Mouse (Mus musculus) stomach, embryonic 15.5 days (tissue): Measurements from ENCODE around the gene H2-M9. TPM values are rescaled to one million over a fixed set of nuclear protein-coding genes. Genes with fewer than 3 reads are reported as not detected.

Experiments
- ATAC-seq: fragments of 200-750 bp; cut with Nextera tagmentation; 2 replicates; pipeline ENCODE4 v1.8.0; 2017; ENCODE audit warnings: low read depth, moderate number of reproducible peaks, moderate TSS enrichment; ENCODE audit not compliant: insufficient read depth, low FRiP score
- H3K27ac ChIP-seq: fragments of 300-500 bp; sonication (generic); 2 replicates; pipeline ENCODE4 v1.5.1; 2015; ENCODE audit warnings: mild to moderate bottlenecking, inconsistent platforms
- H3K27me3 ChIP-seq: fragments of 300-500 bp; sonication (generic); replicated peaks from 2 replicates; pipeline ENCODE4 v1.6.1; 2015; ENCODE audit warnings: inconsistent platforms
- H3K36me3 ChIP-seq: fragments of 300-500 bp; sonication (generic); 2 replicates; pipeline ENCODE4 v1.6.1; 2015; ENCODE audit warnings: inconsistent platforms
- H3K4me1 ChIP-seq: fragments of 300-500 bp; sonication (generic); 2 replicates; pipeline ENCODE4 v1.6.1; 2015; ENCODE audit warnings: inconsistent platforms
- H3K4me2 ChIP-seq: fragments of 300-500 bp; sonication (generic); 2 replicates; pipeline ENCODE4 v1.6.1; 2015; ENCODE audit warnings: mild to moderate bottlenecking, inconsistent platforms
- H3K4me3 ChIP-seq: fragments of 300-500 bp; sonication (generic); replicated peaks from 2 replicates; pipeline ENCODE4 v1.5.1; 2015; ENCODE audit warnings: inconsistent platforms
- H3K9ac ChIP-seq: fragments of 300-500 bp; sonication (generic); 2 replicates; pipeline ENCODE4 v1.6.1; 2015; ENCODE audit warnings: inconsistent platforms
- H3K9me3 ChIP-seq: fragments of 300-500 bp; sonication (generic); 2 replicates; pipeline ENCODE4 v1.6.1; 2016; ENCODE audit warnings: inconsistent platforms
- WGBS: fragments of 180-500 bp; shearing (Covaris S2); methylation state at CpG from one replicate; pipeline ENCODE4 v1.1.7; 2015; 5-methylcytosine and 5-hydroxymethylcytosine counted together
- polyA plus RNA-seq: library from polyadenylated mRNA; unstranded; fragments of >200 nt; fragmentation: Nextera tagmentation; extraction: Ambion mirVana; gene quantifications from 2 replicates; pipeline ENCODE4 v1.2.1, GENCODE M21; 2015

H2-M9 gene
- not detected in 2 replicates for polyA plus RNA-seq

- no peak within 1 kb of the TSS for H3K9ac ChIP-seq
- no peak within 1 kb of the TSS for H3K4me3 ChIP-seq
- no peaks in the 10 kb centered on the region for H3K4me1 ChIP-seq
- no peaks in the 10 kb centered on the region for H3K27me3 ChIP-seq
- H3K36me3 ChIP-seq: no peaks in the 10 kb centered on the region
- WGBS: 85% methylated on average over 3 of the region's 3 CpGs
- H3K4me2 ChIP-seq: no peak within 1 kb of the TSS
- H3K9me3 ChIP-seq: no peaks in the 10 kb centered on the region
- ATAC-seq: no peak
- no peak within 1 kb of the TSS for H3K27ac ChIP-seq
Measured at GRCm38 (mm10) chr17:36642566-36642965, at the start of gene H2-M9. H2-M9 (minus strand) TSS chr17:36642666.

GRCm38 (mm10) chr17:36672119-36672518, 29.7 kb upstream of the H2-M9 start, which contains the start of gene H2-M1:
H2-M1 (minus strand) TSS chr17:36672219.
- Histone ChIP-seq H3K36me3 (no peaks in the 10 kb centered on the region), H3K9me3 (no peaks in the 10 kb centered on the region), H3K4me2 (no peak within 1 kb of the TSS), H3K4me1 (no peaks in the 10 kb centered on the region), H3K27ac (no peak within 1 kb of the TSS), H3K9ac (no peak within 1 kb of the TSS), H3K4me3 (no peak within 1 kb of the TSS), H3K27me3 (no peaks in the 10 kb centered on the region)
- 67% methylated on average over 3 of the region's 3 CpGs for WGBS
- ATAC-seq: no peak

Other genes starting within 250 kb of the H2-M9 start
- gene H2-M10.4, start 180.3 kb downstream of the H2-M9 start, polyA plus RNA-seq: not detected in 2 replicates
- gene H2-M11, start 95.6 kb downstream of the H2-M9 start, polyA plus RNA-seq: not detected in 2 replicates
- gene H2-M1, start 29.6 kb upstream of the H2-M9 start, polyA plus RNA-seq: not detected in 2 replicates
- gene H2-M10.5, start 130.2 kb upstream of the H2-M9 start, polyA plus RNA-seq: not detected in 2 replicates
- not detected in 2 replicates for gene H2-M10.6, start 169.5 kb upstream of the H2-M9 start, polyA plus RNA-seq
- 41.0 and 42.2 TPM in 2 replicates for gene Trim26, start 194.5 kb upstream of the H2-M9 start, polyA plus RNA-seq
- 1.2 and 1.4 TPM in 2 replicates for gene Trim15, start 224.5 kb upstream of the H2-M9 start, polyA plus RNA-seq
- gene Trim10, start 226.9 kb upstream of the H2-M9 start, polyA plus RNA-seq: 9.3 and 25.4 TPM in 2 replicates
- 0.06 and 0.08 TPM in 2 replicates for gene Trim40, start 247.5 kb upstream of the H2-M9 start, polyA plus RNA-seq